Mouse (Mus musculus): ENCODE data around the gene Cphx1. TPM values are rescaled to one million over a fixed set of nuclear protein-coding genes. Genes with fewer than 3 reads are reported as not detected.
"Not testable (repeated sequence)": the region's sequence is repeated elsewhere in the genome, so short reads cannot be mapped to it uniquely, and the experiment has no call there.

Cphx1 gene
- polyA plus RNA-seq (2014; fragmentation: Nextera tagmentation; extraction: Ambion mirVana), result 0.26 TPM in 1 of 2 replicates, not detected in the other

GRCm38 (mm10) chr14:25938004-25938403 lies at the start of gene Cphx1:
Gene Cphx1 (plus strand): TSS chr14:25938304.
- H3K27me3 ChIP-seq (ENCODE audit: control insufficient read depth, insufficient read depth, low read length); H3K36me3 ChIP-seq (ENCODE audit: control insufficient read depth, insufficient read depth, low read length); H3K9me3 ChIP-seq (ENCODE audit: control insufficient read depth, low read length); H3K9ac ChIP-seq (ENCODE audit: low read depth, low read length); H3K4me1 ChIP-seq (ENCODE audit: control insufficient read depth, insufficient read depth, low read length); ATAC-seq (ENCODE audit: low FRiP score, low TSS enrichment); H3K4me3 ChIP-seq (ENCODE audit: low read length); H3K27ac ChIP-seq (ENCODE audit: low read depth, low read length); H3K4me2 ChIP-seq (replicated peaks; ENCODE audit: low read depth, low read length): not testable (repeated sequence)
- WGBS, result no CpG with 5 or more reads among the region's 8 CpGs

- H3K36me3 ChIP-seq (ENCODE audit: control insufficient read depth, insufficient read depth, low read length); H3K9ac ChIP-seq (ENCODE audit: low read depth, low read length); H3K27me3 ChIP-seq (ENCODE audit: control insufficient read depth, insufficient read depth, low read length); H3K4me3 ChIP-seq (ENCODE audit: low read length); H3K27ac ChIP-seq (ENCODE audit: low read depth, low read length); H3K4me2 ChIP-seq (replicated peaks; ENCODE audit: low read depth, low read length); H3K9me3 ChIP-seq (ENCODE audit: control insufficient read depth, low read length); H3K4me1 ChIP-seq (ENCODE audit: control insufficient read depth, insufficient read depth, low read length): not testable (repeated sequence)
- 0 out of 2 replicates have a peak, but pooled peaks have one; percentile 12 for ATAC-seq (ENCODE audit: low FRiP score, low TSS enrichment)
- whole genome bisulfite sequencing, result no CpG with 5 or more reads among the region's 3 CpGs
These were observed 43.5 kb upstream of the Cphx1 start for GRCm38 (mm10) chr14:25894566-25894965.

DNA sequence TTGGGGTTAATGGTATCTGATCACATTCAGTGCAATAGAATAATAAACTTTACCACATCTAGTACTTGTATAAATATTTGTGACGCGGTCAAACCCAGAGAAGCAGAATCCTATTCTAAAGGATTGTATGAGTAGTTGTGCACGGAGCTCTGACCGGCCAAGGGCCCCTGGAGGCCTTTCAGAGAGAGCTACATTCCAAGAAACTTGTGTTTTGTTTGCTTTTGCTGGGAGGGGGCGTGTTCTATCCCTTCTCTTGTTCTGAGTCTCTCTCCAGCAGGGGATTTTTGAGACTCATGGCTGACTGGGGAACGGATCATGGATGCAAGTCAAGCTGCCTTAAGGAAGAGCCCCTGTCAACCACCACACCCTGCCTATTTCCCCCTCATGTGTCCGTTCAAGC lies 42.4 kb upstream of the Cphx1 start:
- not testable (repeated sequence) for H3K9ac ChIP-seq (ENCODE audit: low read depth, low read length); H3K4me2 ChIP-seq (replicated peaks; ENCODE audit: low read depth, low read length); H3K36me3 ChIP-seq (ENCODE audit: control insufficient read depth, insufficient read depth, low read length); H3K4me1 ChIP-seq (ENCODE audit: control insufficient read depth, insufficient read depth, low read length); H3K27me3 ChIP-seq (ENCODE audit: control insufficient read depth, insufficient read depth, low read length); H3K9me3 ChIP-seq (ENCODE audit: control insufficient read depth, low read length); H3K27ac ChIP-seq (ENCODE audit: low read depth, low read length); H3K4me3 ChIP-seq (ENCODE audit: low read length)
- 0 out of 2 replicates have a peak, but pooled peaks have one; percentile 20 for ATAC-seq (ENCODE audit: low FRiP score, low TSS enrichment)
- no CpG with 5 or more reads among the region's 7 CpGs for WGBS

- not testable (repeated sequence) for H3K4me2 ChIP-seq (replicated peaks; ENCODE audit: low read depth, low read length); H3K4me1 ChIP-seq (ENCODE audit: control insufficient read depth, insufficient read depth, low read length); H3K9ac ChIP-seq (ENCODE audit: low read depth, low read length); H3K9me3 ChIP-seq (ENCODE audit: control insufficient read depth, low read length); H3K27me3 ChIP-seq (ENCODE audit: control insufficient read depth, insufficient read depth, low read length); H3K36me3 ChIP-seq (ENCODE audit: control insufficient read depth, insufficient read depth, low read length); H3K4me3 ChIP-seq (ENCODE audit: low read length); ATAC-seq (ENCODE audit: low FRiP score, low TSS enrichment); H3K27ac ChIP-seq (ENCODE audit: low read depth, low read length)
- WGBS, result no CpG with 5 or more reads among the region's 10 CpGs
These were observed 35.1 kb upstream of the Cphx1 start, which contains the start of gene Plac9a for GRCm38 (mm10) chr14:25903000-25903399. Gene Plac9a (minus strand): TSS chr14:25903100.

GRCm38 (mm10) chr14:25905243-25905642 lies 32.9 kb upstream of the Cphx1 start:
- not testable (repeated sequence) for H3K4me1 ChIP-seq (ENCODE audit: control insufficient read depth, insufficient read depth, low read length); ATAC-seq (ENCODE audit: low FRiP score, low TSS enrichment); H3K27me3 ChIP-seq (ENCODE audit: control insufficient read depth, insufficient read depth, low read length); H3K4me2 ChIP-seq (replicated peaks; ENCODE audit: low read depth, low read length); H3K9ac ChIP-seq (ENCODE audit: low read depth, low read length); H3K27ac ChIP-seq (ENCODE audit: low read depth, low read length); H3K36me3 ChIP-seq (ENCODE audit: control insufficient read depth, insufficient read depth, low read length); H3K9me3 ChIP-seq (ENCODE audit: control insufficient read depth, low read length); H3K4me3 ChIP-seq (ENCODE audit: low read length)
- no CpG with 5 or more reads among the region's 5 CpGs for WGBS

GRCm38 (mm10) chr14:25907272-25907671 lies 30.8 kb upstream of the Cphx1 start:
- WGBS, result no CpG with 5 or more reads among the region's 9 CpGs
- H3K27me3 ChIP-seq (ENCODE audit: control insufficient read depth, insufficient read depth, low read length), result not testable (repeated sequence)

GRCm38 (mm10) chr14:25908976-25909375 lies 29.1 kb upstream of the Cphx1 start:
- not testable (repeated sequence) for H3K9ac ChIP-seq (ENCODE audit: low read depth, low read length); H3K27ac ChIP-seq (ENCODE audit: low read depth, low read length); ATAC-seq (ENCODE audit: low FRiP score, low TSS enrichment); H3K36me3 ChIP-seq (ENCODE audit: control insufficient read depth, insufficient read depth, low read length); H3K4me3 ChIP-seq (ENCODE audit: low read length); H3K9me3 ChIP-seq (ENCODE audit: control insufficient read depth, low read length); H3K4me2 ChIP-seq (replicated peaks; ENCODE audit: low read depth, low read length); H3K4me1 ChIP-seq (ENCODE audit: control insufficient read depth, insufficient read depth, low read length); H3K27me3 ChIP-seq (ENCODE audit: control insufficient read depth, insufficient read depth, low read length)
- no CpG with 5 or more reads among the region's 8 CpGs for WGBS

More at GRCm38 (mm10) chr14:25907272-25907671, 30.8 kb upstream of the Cphx1 start:
- not testable (repeated sequence) for H3K4me1 ChIP-seq (ENCODE audit: control insufficient read depth, insufficient read depth, low read length); H3K4me3 ChIP-seq (ENCODE audit: low read length); H3K27ac ChIP-seq (ENCODE audit: low read depth, low read length); ATAC-seq (ENCODE audit: low FRiP score, low TSS enrichment); H3K9me3 ChIP-seq (ENCODE audit: control insufficient read depth, low read length); H3K4me2 ChIP-seq (replicated peaks; ENCODE audit: low read depth, low read length); H3K36me3 ChIP-seq (ENCODE audit: control insufficient read depth, insufficient read depth, low read length); H3K9ac ChIP-seq (ENCODE audit: low read depth, low read length)

GRCm38 (mm10) chr14:25918427-25919170 lies 19.5 kb upstream of the Cphx1 start:
- not testable (repeated sequence) for H3K4me1 ChIP-seq (ENCODE audit: control insufficient read depth, insufficient read depth, low read length); H3K27ac ChIP-seq (ENCODE audit: low read depth, low read length); H3K36me3 ChIP-seq (ENCODE audit: control insufficient read depth, insufficient read depth, low read length); H3K4me2 ChIP-seq (replicated peaks; ENCODE audit: low read depth, low read length); ATAC-seq (ENCODE audit: low FRiP score, low TSS enrichment); H3K27me3 ChIP-seq (ENCODE audit: control insufficient read depth, insufficient read depth, low read length); H3K9me3 ChIP-seq (ENCODE audit: control insufficient read depth, low read length); H3K4me3 ChIP-seq (ENCODE audit: low read length); H3K9ac ChIP-seq (ENCODE audit: low read depth, low read length)
- WGBS, result no CpG with 5 or more reads among the region's 5 CpGs

DNA sequence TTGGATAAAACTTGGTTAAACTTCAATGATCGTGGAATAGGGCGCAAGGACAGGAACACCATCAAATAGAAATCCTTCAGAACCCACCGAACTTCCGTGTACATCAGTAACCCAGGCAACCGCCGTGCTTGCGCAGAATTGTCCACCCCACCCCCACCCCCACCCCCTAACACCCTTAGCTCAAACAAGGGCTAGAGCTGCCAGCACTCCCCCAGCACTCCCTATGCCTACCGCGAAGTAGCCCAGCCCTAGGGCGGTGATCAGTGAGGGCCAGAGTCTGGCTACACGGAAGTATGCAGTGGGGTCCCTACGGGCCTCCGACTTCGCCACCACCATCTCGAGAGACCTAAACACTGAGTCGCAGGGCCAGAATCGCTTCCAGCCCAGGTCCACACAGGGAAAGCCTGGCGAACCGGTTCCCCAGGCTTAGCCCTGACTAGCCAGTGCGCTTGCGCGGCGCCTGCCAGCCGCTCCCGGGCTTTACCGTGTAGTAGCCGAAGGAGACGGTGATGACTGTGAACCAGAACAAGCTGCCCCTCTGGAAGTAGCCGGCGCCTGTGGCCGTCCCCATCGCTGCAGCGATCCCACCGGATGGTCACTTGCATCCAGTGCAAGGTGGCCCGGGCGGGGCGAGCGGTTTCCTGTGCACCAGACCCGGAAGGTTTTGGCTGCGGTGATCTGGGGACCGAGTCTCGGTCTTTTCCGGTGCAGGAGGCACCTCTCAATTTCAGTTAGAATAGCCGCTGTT lies 11.1 kb upstream of the Cphx1 start:
- not testable (repeated sequence) for H3K4me1 ChIP-seq (ENCODE audit: control insufficient read depth, insufficient read depth, low read length); H3K4me3 ChIP-seq (ENCODE audit: low read length); H3K27ac ChIP-seq (ENCODE audit: low read depth, low read length); H3K36me3 ChIP-seq (ENCODE audit: control insufficient read depth, insufficient read depth, low read length); H3K9ac ChIP-seq (ENCODE audit: low read depth, low read length); H3K27me3 ChIP-seq (ENCODE audit: control insufficient read depth, insufficient read depth, low read length); H3K4me2 ChIP-seq (replicated peaks; ENCODE audit: low read depth, low read length); H3K9me3 ChIP-seq (ENCODE audit: control insufficient read depth, low read length)
- peak; percentile 91 for ATAC-seq (ENCODE audit: low FRiP score, low TSS enrichment)
- no CpG with 5 or more reads among the region's 44 CpGs for whole genome bisulfite sequencing

Data from kidney, embryonic 14.5 days (tissue).